Mouse (Mus musculus) ZHBTc4 (cell line): Measurements from ENCODE around the gene Acox1.

Experiments used
- DNase-seq: peaks from one replicate; pipeline ENCODE4 v3.0.0-alpha.2; 2011; ENCODE audit warnings: low read depth, low spot score

Acox1 gene

GRCm38 (mm10) chr11:116130488-116131205 lies 68.2 kb downstream of the Acox1 start, which contains the start of gene Trim65:
Trim65 (minus strand) TSS chr11:116131128.
- peak; percentile 84 for DNase-seq

DNA sequence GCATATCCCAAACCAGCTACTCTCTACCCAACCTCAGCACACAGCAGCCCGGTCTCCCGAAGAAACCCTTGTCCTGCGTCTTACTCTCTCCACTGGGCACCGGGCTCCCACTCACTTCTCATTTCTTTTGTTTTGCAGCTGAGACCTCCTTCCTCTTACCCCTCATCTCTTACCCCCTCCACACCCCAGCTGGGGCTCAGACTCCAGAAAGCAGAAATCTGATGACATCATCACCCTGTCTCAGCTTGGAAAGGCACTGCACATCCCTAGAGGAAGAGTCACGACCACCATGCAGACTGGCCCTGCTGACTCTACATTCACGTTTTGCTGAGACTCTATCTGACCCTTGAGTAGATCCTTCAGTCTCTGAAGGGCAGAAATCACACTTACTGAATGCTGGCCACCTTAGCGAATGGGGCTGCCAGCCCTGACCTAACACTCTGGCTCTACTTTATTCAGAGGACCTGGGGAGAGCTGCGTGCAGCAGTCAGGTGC lies 68.8 kb downstream of the Acox1 start:
- no peak for DNase-seq

DNA sequence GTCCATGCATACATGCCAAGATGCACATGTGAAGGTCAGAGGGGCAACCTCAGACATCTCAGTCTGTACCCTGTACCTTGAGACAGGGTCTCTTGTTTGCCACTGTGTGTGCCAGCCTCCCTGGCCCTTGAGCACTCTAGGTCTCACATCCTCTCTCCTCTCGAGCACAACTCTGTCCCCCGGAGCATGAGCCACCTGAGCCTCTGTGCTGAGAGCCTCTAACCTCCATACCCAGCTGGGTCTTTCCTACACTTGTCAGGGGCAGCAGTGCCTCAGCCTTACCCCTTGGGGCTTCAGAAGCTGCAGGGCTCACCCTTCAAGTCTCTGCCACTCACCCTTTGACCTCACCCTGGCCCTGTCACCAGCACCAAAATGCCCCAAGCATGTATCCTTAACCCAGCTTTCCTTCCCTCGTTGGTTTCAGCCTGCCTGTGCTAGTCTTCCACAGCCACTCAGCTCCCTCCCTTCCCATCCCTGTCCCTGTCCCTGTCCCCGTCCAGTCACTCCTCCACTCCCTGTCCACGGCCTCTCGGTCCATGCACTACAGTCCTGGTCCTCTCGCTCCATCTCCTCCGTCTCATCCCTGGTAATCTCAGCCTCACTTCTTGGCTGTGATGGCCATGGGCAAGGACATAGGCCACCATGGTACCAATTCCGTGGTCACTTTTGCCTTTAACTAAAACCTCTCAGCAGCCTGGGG lies 69.6 kb downstream of the Acox1 start:
- DNase-seq, result no peak

GRCm38 (mm10) chr11:116127986-116128385 lies 70.9 kb downstream of the Acox1 start:
- DNase-seq, result no peak

DNA sequence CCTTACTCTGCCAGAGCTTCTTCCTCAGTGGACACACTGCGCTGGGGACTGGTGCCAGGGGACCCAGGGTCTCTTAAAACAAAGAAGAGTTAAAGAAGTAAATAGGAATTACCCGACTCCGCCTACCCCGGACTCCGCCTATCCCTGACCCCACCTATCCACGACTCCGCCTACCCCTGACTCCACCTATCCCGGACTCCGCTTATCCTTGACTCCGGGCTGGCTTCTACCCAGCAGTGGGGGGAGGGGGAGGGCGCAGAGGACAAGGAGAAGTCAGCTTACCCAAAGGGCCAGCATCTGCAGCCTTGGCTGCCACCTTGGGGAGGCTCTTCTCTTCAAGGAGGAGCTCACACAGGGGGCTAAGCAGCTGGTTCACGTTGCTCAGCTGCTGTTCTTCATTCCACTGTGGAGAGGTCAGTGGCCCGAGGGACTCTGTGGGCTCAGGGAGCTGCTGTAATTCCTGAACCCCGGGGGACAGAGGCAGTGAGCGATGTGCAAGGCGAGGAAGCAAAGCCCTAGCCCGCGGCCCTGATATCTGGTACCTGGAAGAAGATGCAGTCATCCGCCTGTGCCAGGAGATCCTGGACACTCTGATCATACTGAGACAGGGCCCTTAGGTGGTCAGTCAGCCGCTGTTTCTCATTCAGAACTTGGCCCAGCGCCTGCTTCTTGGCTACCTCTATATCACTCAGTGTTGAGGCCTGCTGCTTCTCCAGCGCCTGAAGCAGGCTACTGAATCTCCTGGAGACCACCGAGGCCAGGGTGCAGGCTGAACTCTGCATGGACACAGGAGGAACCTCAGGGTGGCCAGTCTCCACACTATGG lies 71.5 kb downstream of the Acox1 start, which contains the start of gene Trim47:
Gene Trim47, minus strand, starts transcription at position 55 of the 825 bp plus-strand sequence.
- peak; percentile 90 for DNase-seq

DNA sequence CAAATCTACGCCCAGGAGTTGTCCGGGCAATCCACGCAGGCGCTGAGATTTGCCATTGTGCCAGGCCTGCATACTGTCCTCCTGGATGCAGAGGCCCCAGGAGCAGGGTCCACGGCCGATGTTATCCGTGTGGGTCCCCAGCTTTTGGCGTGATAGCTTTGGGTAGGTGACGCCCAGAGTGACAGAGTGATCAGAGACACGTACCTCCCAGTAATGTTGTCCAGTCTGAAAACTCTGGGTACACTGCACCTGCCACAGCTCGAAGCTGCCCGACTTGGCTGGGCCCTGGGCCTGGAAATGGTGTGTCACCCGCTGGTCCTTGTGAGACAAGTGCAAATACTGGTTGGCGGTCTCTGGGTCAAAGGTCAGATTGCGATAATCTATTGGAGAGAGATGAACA lies 72.6 kb downstream of the Acox1 start:
- no peak for DNase-seq
